Mouse (Mus musculus): ENCODE measurements around the gene Sfxn2. TPM values are rescaled to one million over a fixed set of nuclear protein-coding genes. Genes with fewer than 3 reads are reported as not detected.

Gene Sfxn2
- polyA plus RNA-seq, 1 experiment from 2014 or later, result 8.0 TPM

DNA sequence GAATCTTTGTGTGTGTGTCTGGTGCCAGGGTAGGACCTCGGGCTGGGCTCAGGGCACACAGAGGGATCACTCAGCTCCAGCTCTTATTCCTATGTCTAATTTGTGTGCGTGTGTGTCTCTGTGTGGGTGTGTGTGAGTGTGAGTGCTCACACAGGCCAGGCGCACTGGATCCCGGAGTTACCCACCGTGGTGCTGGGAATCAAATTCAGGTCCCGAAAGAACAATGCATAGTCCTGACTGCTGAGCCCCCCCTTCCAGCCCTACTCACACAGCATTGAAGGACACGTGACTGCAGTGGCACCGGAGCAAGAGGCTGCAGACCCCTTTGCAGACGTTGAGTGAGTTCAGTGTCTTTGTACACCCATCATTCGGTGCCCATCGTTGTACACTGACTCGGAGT is 51.9 kb downstream of the Sfxn2 start:
- 88% methylated on average over 12 of the region's 12 CpGs for WGBS
- Histone ChIP-seq H3K4me3 (ENCODE audit: control insufficient read depth in 1 of 2, insufficient read depth in 1 of 2, low read depth in 1 of 2, low read length in 2 of 2) (peak overlapping the region in 1 of 2 experiments; percentile 48; a peak in 2 of 4 replicates), H3K9me3 (ENCODE audit: control insufficient read depth, low read length) (no peaks in the 10 kb centered on the region), H3K4me1 (ENCODE audit: control insufficient read depth in 2 of 2, insufficient read depth in 2 of 2, low read length in 2 of 2) (peaks cover 61 to 87% of the 10 kb centered on the region in 2 experiments), H3K4me2 (ENCODE audit: low read length) (peak overlapping the region; percentile 73), H3K36me3 (ENCODE audit: control insufficient read depth, insufficient read depth, low read length) (peaks cover 14% of the 10 kb centered on the region), H3K27me3 (ENCODE audit: control insufficient read depth, insufficient read depth, low read length) (no peaks in the 10 kb centered on the region), H3K27ac (replicated peaks in 1 of 2; ENCODE audit: control insufficient read depth in 1 of 2, insufficient read depth in 1 of 2, low read depth in 2 of 2, low read length in 2 of 2) (peak overlapping the region; percentile 91 to 97), H3K9ac (ENCODE audit: low read length) (peak overlapping the region; percentile 80; the same call in 1 of the 2 replicates)
- no peak for ATAC-seq (ENCODE audit: insufficient number of reproducible peaks, insufficient read depth, low FRiP score, low read depth)

DNA sequence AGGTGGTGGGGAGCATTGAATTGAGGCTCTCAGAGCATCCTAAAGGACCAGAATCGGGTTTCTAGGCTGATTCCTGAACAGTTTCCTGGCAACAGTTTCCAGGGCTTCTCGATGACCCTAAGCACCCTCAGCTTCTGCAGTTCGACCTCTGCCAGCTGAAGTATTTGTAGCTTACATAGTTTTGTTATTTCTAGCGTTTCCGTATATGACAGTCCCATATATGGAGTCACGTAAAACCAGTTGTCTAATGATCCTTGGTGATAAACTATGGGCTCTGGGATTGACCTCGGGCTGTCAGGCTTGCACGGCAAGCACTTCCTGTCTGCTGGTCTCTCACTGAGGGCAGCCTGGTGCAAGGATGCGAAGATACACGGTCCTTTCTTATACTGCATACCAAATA is 52.4 kb downstream of the Sfxn2 start:
- Histone ChIP-seq H3K27me3 (ENCODE audit: control insufficient read depth, insufficient read depth, low read length) (no peaks in the 10 kb centered on the region), H3K4me1 (ENCODE audit: control insufficient read depth in 2 of 2, insufficient read depth in 2 of 2, low read length in 2 of 2) (peaks cover 63 to 87% of the 10 kb centered on the region in 2 experiments), H3K36me3 (ENCODE audit: control insufficient read depth, insufficient read depth, low read length) (peaks cover 14% of the 10 kb centered on the region), H3K9me3 (ENCODE audit: control insufficient read depth, low read length) (no peaks in the 10 kb centered on the region), H3K27ac (replicated peaks in 1 of 2; ENCODE audit: control insufficient read depth in 1 of 2, insufficient read depth in 1 of 2, low read depth in 2 of 2, low read length in 2 of 2) (peak overlapping the region in 1 of 2 experiments; percentile 91; a peak in 1 of 4 replicates), H3K9ac (ENCODE audit: low read length) (no peak overlapping the region), H3K4me3 (ENCODE audit: control insufficient read depth in 1 of 2, insufficient read depth in 1 of 2, low read depth in 1 of 2, low read length in 2 of 2) (no peak overlapping the region), H3K4me2 (ENCODE audit: low read length) (no peak overlapping the region)
- 67% methylated on average over 10 of the region's 10 CpGs for WGBS
- no peak for ATAC-seq (ENCODE audit: insufficient number of reproducible peaks, insufficient read depth, low FRiP score, low read depth)

DNA sequence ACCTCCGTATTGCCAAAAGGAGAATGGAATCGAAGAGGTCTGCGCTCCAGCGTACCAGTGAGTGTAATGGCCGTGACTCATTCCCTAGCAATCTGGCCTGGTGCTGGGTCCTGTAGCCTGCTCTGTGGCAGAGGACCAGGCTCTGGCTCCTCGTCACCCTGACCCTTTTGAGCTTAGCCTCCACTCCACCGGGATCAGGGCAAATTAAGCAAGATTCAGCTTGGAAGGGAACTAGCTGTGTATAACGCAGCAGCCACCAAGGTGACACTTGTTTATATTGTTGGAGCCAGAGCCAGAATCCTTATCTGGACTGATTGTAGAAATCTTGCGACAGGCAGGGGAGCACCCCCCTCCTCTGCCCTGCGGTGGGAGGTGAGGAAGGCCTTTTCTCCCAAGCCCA is 55.2 kb downstream of the Sfxn2 start:
- 19% methylated on average over 10 of the region's 10 CpGs for WGBS
- no peaks in the 10 kb centered on the region for H3K27me3 ChIP-seq (ENCODE audit: control insufficient read depth, insufficient read depth, low read length)
- H3K36me3 ChIP-seq (ENCODE audit: control insufficient read depth, insufficient read depth, low read length), result peaks cover 27% of the 10 kb centered on the region
- H3K9me3 ChIP-seq (ENCODE audit: control insufficient read depth, low read length), result no peaks in the 10 kb centered on the region
- peaks cover 41 to 70% of the 10 kb centered on the region in 2 experiments for H3K4me1 ChIP-seq (ENCODE audit: control insufficient read depth in 2 of 2, insufficient read depth in 2 of 2, low read length in 2 of 2)
- peak overlapping the region; percentile 45 for H3K9ac ChIP-seq (ENCODE audit: low read length)
- no peak for ATAC-seq (ENCODE audit: insufficient number of reproducible peaks, insufficient read depth, low FRiP score, low read depth)
- H3K4me3 ChIP-seq (ENCODE audit: control insufficient read depth in 1 of 2, insufficient read depth in 1 of 2, low read depth in 1 of 2, low read length in 2 of 2), result no peak overlapping the region
- H3K27ac ChIP-seq (replicated peaks in 1 of 2; ENCODE audit: control insufficient read depth in 1 of 2, insufficient read depth in 1 of 2, low read depth in 2 of 2, low read length in 2 of 2), result peak overlapping the region; percentile 57 to 71
- peak overlapping the region; percentile 44 for H3K4me2 ChIP-seq (ENCODE audit: low read length)

DNA sequence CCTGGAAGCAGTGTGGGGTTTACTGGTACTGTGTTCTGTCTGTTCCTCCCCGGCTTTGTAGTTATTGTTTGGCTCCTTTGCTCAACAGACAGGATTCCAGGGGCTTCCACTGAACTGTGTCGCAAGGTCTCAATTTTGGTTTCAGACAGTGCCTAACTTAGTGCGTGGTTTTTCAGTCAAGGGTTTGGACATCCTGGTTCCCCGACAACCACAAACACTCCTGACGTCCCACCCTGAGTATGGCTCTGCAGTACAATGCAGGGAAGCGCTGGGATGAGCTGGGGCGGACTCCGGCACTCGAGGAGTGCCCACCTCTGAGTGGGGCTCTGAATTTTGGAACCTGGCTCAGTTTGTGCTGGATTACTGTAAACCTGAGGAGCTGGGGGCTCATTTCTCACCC is 56.6 kb downstream of the Sfxn2 start:
- WGBS, result 66% methylated on average over 9 of the region's 9 CpGs
- H3K9me3 ChIP-seq (ENCODE audit: control insufficient read depth, low read length), result no peaks in the 10 kb centered on the region
- H3K27ac ChIP-seq (replicated peaks in 1 of 2; ENCODE audit: control insufficient read depth in 1 of 2, insufficient read depth in 1 of 2, low read depth in 2 of 2, low read length in 2 of 2), result peak overlapping the region; percentile 33 to 39; a peak in 2 of 4 replicates
- no peak for ATAC-seq (ENCODE audit: insufficient number of reproducible peaks, insufficient read depth, low FRiP score, low read depth)
- H3K36me3 ChIP-seq (ENCODE audit: control insufficient read depth, insufficient read depth, low read length), result peaks cover 27% of the 10 kb centered on the region
- H3K4me1 ChIP-seq (ENCODE audit: control insufficient read depth in 2 of 2, insufficient read depth in 2 of 2, low read length in 2 of 2), result peaks cover 34 to 71% of the 10 kb centered on the region in 2 experiments
- H3K4me3 ChIP-seq (ENCODE audit: control insufficient read depth in 1 of 2, insufficient read depth in 1 of 2, low read depth in 1 of 2, low read length in 2 of 2), result no peak overlapping the region
- H3K9ac ChIP-seq (ENCODE audit: low read length), result 0 out of 2 replicates have a peak overlapping the region, but pooled peaks have one; percentile 12
- H3K4me2 ChIP-seq (ENCODE audit: low read length), result no peak overlapping the region
- no peaks in the 10 kb centered on the region for H3K27me3 ChIP-seq (ENCODE audit: control insufficient read depth, insufficient read depth, low read length)

DNA sequence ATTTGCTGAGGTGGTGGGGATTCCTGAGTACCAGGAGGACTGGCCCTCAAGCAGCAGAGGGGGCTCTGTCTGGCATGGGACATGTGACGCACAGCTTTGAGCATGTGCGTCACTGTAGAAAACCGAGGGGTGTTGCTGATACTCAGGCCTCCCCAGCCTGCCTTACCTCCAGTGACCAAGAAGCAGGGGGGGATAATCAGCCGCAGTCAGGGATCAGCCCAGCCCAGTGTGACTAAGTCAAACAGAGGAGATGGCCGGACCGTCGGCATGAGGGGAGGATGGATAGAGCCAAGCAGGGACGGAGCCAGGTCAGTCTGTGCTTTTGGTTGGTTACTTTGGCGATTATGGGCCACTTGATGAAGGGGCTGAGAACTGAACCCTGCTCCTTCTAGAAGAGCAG is 58.5 kb downstream of the Sfxn2 start:
- no peak for ATAC-seq (ENCODE audit: insufficient number of reproducible peaks, insufficient read depth, low FRiP score, low read depth)
- no peak overlapping the region for H3K27ac ChIP-seq (replicated peaks in 1 of 2; ENCODE audit: control insufficient read depth in 1 of 2, insufficient read depth in 1 of 2, low read depth in 2 of 2, low read length in 2 of 2)

DNA sequence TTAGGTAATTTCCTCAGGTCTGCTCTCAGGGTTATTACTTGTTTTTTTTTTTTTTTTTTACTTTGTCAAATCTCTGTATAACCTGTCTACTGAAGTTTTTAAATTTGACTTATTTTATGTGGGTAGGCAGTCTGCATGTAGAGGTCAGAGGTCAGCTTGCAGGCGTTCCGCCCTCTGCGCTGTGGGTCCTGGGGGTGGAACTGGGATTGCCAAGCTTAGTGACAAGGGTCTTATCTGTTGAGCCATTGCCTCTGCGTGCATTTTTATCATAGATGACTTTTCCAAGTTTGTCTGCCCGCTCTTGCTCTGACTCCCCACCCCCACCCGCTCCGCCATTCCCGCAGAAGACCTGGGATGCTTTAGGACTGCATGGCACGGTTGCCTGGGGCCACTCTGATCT is 62.6 kb downstream of the Sfxn2 start:
- Histone ChIP-seq H3K4me3 (ENCODE audit: control insufficient read depth in 1 of 2, insufficient read depth in 1 of 2, low read depth in 1 of 2, low read length in 2 of 2) (no peak overlapping the region), H3K4me2 (ENCODE audit: low read length) (peak overlapping the region; percentile 18; the same call in 1 of the 2 replicates), H3K27ac (replicated peaks in 1 of 2; ENCODE audit: control insufficient read depth in 1 of 2, insufficient read depth in 1 of 2, low read depth in 2 of 2, low read length in 2 of 2) (peak overlapping the region in 1 of 2 experiments; percentile 44; a peak in 1 of 4 replicates), H3K36me3 (ENCODE audit: control insufficient read depth, insufficient read depth, low read length) (peaks cover 48% of the 10 kb centered on the region), H3K27me3 (ENCODE audit: control insufficient read depth, insufficient read depth, low read length) (no peaks in the 10 kb centered on the region), H3K9me3 (ENCODE audit: control insufficient read depth, low read length) (no peaks in the 10 kb centered on the region), H3K9ac (ENCODE audit: low read length) (no peak overlapping the region), H3K4me1 (ENCODE audit: control insufficient read depth in 2 of 2, insufficient read depth in 2 of 2, low read length in 2 of 2) (peaks cover 28 to 63% of the 10 kb centered on the region in 2 experiments)
- WGBS, result 17% methylated on average over 9 of the region's 9 CpGs
- ATAC-seq (ENCODE audit: insufficient number of reproducible peaks, insufficient read depth, low FRiP score, low read depth), result no peak

More for the DNA sequence above, 58.5 kb downstream of the Sfxn2 start:
- no peak overlapping the region for H3K4me2 ChIP-seq (ENCODE audit: low read length)
- H3K9me3 ChIP-seq (ENCODE audit: control insufficient read depth, low read length), result no peaks in the 10 kb centered on the region
- peaks cover 13% of the 10 kb centered on the region; the same call in 1 of the 2 replicates for H3K36me3 ChIP-seq (ENCODE audit: control insufficient read depth, insufficient read depth, low read length)
- H3K4me1 ChIP-seq (ENCODE audit: control insufficient read depth in 2 of 2, insufficient read depth in 2 of 2, low read length in 2 of 2), result peaks cover 39 to 69% of the 10 kb centered on the region in 2 experiments
- no peak overlapping the region for H3K4me3 ChIP-seq (ENCODE audit: control insufficient read depth in 1 of 2, insufficient read depth in 1 of 2, low read depth in 1 of 2, low read length in 2 of 2)
- no peaks in the 10 kb centered on the region for H3K27me3 ChIP-seq (ENCODE audit: control insufficient read depth, insufficient read depth, low read length)
- 76% methylated on average over 9 of the region's 9 CpGs for WGBS
- H3K9ac ChIP-seq (ENCODE audit: low read length), result no peak overlapping the region

DNA sequence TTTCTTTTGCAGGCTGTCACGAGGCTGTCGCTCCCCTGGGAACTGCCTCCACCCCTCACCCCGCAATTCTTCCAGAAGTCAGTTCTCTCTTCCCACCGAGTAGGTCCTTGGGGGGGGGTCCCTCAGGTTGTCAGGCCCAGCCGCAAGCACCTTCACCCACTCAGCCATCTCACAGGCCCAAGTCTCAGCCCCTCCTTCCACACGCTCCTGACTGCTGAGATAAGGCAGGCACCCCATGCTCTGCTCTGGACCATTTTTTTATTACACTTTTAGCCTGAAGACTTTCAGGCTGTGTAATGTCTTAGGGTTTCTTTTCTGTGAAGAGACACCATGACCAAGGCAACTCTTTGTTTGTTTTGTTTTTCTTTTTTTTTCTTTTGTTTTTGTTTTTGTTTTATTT is 64.4 kb downstream of the Sfxn2 start:
- ATAC-seq (ENCODE audit: insufficient number of reproducible peaks, insufficient read depth, low FRiP score, low read depth), result no peak
- peaks cover 40% of the 10 kb centered on the region for H3K36me3 ChIP-seq (ENCODE audit: control insufficient read depth, insufficient read depth, low read length)
- H3K9me3 ChIP-seq (ENCODE audit: control insufficient read depth, low read length), result no peaks in the 10 kb centered on the region
- H3K9ac ChIP-seq (ENCODE audit: low read length), result no peak overlapping the region
- H3K4me1 ChIP-seq (ENCODE audit: control insufficient read depth in 2 of 2, insufficient read depth in 2 of 2, low read length in 2 of 2), result peaks cover 43 to 73% of the 10 kb centered on the region in 2 experiments
- no peak overlapping the region for H3K4me3 ChIP-seq (ENCODE audit: control insufficient read depth in 1 of 2, insufficient read depth in 1 of 2, low read depth in 1 of 2, low read length in 2 of 2)
- WGBS, result 61% methylated on average over 6 of the region's 6 CpGs
- no peaks in the 10 kb centered on the region for H3K27me3 ChIP-seq (ENCODE audit: control insufficient read depth, insufficient read depth, low read length)
- no peak overlapping the region for H3K4me2 ChIP-seq (ENCODE audit: low read length)
- H3K27ac ChIP-seq (replicated peaks in 1 of 2; ENCODE audit: control insufficient read depth in 1 of 2, insufficient read depth in 1 of 2, low read depth in 2 of 2, low read length in 2 of 2), result no peak overlapping the region

DNA sequence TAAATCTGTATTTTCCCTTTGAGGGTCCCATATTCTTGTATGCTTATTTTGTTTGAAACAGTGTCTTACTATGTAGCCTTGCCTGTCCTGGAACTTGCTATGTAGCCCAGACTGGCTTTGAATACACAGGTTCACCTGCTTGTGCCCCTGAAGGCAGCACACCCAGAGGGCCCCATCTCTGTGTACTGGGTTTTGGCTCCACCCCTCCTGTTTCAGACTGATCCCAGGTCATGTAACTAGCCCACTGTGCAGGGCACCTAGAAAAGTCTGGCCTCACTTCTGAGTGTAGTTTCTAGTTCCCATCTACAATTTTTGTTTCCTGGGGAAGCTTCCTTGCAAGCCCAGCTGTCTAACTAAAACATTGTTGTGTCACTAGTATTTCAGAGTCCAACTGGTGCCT is 65.9 kb downstream of the Sfxn2 start:
- ATAC-seq (ENCODE audit: insufficient number of reproducible peaks, insufficient read depth, low FRiP score, low read depth), result no peak

More for the DNA sequence above, 65.9 kb downstream of the Sfxn2 start:
- Histone ChIP-seq H3K4me3 (ENCODE audit: control insufficient read depth in 1 of 2, insufficient read depth in 1 of 2, low read depth in 1 of 2, low read length in 2 of 2) (no peak overlapping the region), H3K4me1 (ENCODE audit: control insufficient read depth in 2 of 2, insufficient read depth in 2 of 2, low read length in 2 of 2) (peaks cover 57 to 79% of the 10 kb centered on the region in 2 experiments), H3K9me3 (ENCODE audit: control insufficient read depth, low read length) (no peaks in the 10 kb centered on the region), H3K36me3 (ENCODE audit: control insufficient read depth, insufficient read depth, low read length) (peaks cover 38% of the 10 kb centered on the region), H3K27me3 (ENCODE audit: control insufficient read depth, insufficient read depth, low read length) (no peaks in the 10 kb centered on the region), H3K27ac (replicated peaks in 1 of 2; ENCODE audit: control insufficient read depth in 1 of 2, insufficient read depth in 1 of 2, low read depth in 2 of 2, low read length in 2 of 2) (peak overlapping the region in 1 of 2 experiments; percentile 51; a peak in 2 of 4 replicates), H3K9ac (ENCODE audit: low read length) (no peak overlapping the region), H3K4me2 (ENCODE audit: low read length) (no peak overlapping the region)

Measured in heart, embryonic 14.5 days (tissue).